Mouse (Mus musculus) E14TG2a.4 (cell line): ENCODE measurements at regions not wholly inside any gene's neighbourhood (a gene's known extent, or its start where the extent isn't known, plus 50 kb on each side); places are given as distances from the start of the nearest gene placed in this dataset.

Source experiments
- CTCF ChIP-seq: conservative IDR thresholded peaks from 2 replicates; pipeline ENCODE4 v1.5.1; 2014; ENCODE audit warnings: low read length
- NANOG ChIP-seq: IDR thresholded peaks from 2 replicates; pipeline ENCODE4 v1.6.1; 2014; ENCODE audit warnings: borderline replicate concordance, low read length, mixed read lengths
- POU5F1 ChIP-seq: IDR thresholded peaks from 2 replicates; pipeline ENCODE4 v1.6.1; 2014; ENCODE audit warnings: low read length, borderline replicate concordance

- no peak for TF ChIP-seq CTCF
- no peak for TF ChIP-seq POU5F1
- no peak for TF ChIP-seq NANOG
These were observed 186.4 kb upstream of the Clnk start for GRCm38 (mm10) chr5:39063061-39063460.
